Mouse (Mus musculus) heart, postnatal 0 days (tissue): ENCODE data around the gene Tmtc1.

ENCODE experiments used
- CTCF ChIP-seq: IDR thresholded peaks from 2 replicates; pipeline ENCODE4 v1.5.1; 2016; ENCODE audit warnings: antibody characterized with exemption, control low read depth, low read depth
- EP300 ChIP-seq: IDR thresholded peaks from 2 replicates; pipeline ENCODE4 v1.6.1; 2016; ENCODE audit warnings: antibody characterized with exemption, low read depth

- TF ChIP-seq CTCF (no peak), EP300 (no peak)
Measured at GRCm38 (mm10) chr6:148479671-148480237, 35.6 kb upstream of the Tmtc1 start.
